Mouse (Mus musculus): Measurements from ENCODE around the gene Limd1. TPM values are rescaled to one million over a fixed set of nuclear protein-coding genes. Genes with fewer than 3 reads are reported as not detected.
A peak's percentile ranks its signal among the peaks of the same experiment; 100 is the strongest.

Gene Limd1
- polyA plus RNA-seq, 1 experiment from 2014 or later = 51.5 TPM

GRCm38 (mm10) chr9:123520735-123521134 is 42.2 kb downstream of the Limd1 start:
- Histone ChIP-seq H3K4me1 (ENCODE audit: control insufficient read depth, insufficient read depth, low read length) (peaks cover 6% of the 10 kb centered on the region; the same call in 1 of the 2 replicates), H3K9ac (ENCODE audit: low read depth, low read length) (no peak overlapping the region), H3K27ac (ENCODE audit: low read length) (peak overlapping the region; percentile 34; the same call in 1 of the 2 replicates), H3K36me3 (ENCODE audit: control insufficient read depth, insufficient read depth, low read length) (peaks cover 25% of the 10 kb centered on the region), H3K4me3 (ENCODE audit: low read length) (no peak overlapping the region), H3K27me3 (replicated peaks; ENCODE audit: control insufficient read depth, insufficient read depth, low read length) (no peaks in the 10 kb centered on the region), H3K4me2 (ENCODE audit: low read depth, low read length) (no peak overlapping the region), H3K9me3 (ENCODE audit: control insufficient read depth, low read length) (no peaks in the 10 kb centered on the region)
- ATAC-seq = peak; percentile 57
- WGBS = 59% methylated on average over 3 of the region's 3 CpGs

DNA sequence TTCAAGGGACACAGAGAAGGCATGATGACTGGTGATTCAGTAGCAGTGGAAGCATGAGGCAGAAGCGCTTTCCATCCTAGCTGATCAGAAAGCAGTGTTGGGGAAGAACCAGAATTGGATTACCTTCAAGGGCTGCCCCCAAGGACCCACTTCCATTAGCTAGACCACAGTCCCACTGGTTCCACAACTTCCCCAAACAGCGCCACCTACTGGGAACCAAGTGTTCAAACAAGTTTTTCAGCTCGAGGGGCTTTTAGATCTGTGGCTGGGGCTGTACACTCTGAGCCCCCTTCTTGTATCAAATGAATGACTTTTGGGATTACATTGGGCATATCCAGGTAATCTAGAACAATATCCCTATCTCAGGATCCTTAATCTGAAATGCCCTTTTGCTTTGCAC is 45.2 kb downstream of the Limd1 start:
- WGBS = 43% methylated on average over 3 of the region's 3 CpGs

GRCm38 (mm10) chr9:123525095-123525494 is 46.6 kb downstream of the Limd1 start:
- Histone ChIP-seq H3K27me3 (replicated peaks; ENCODE audit: control insufficient read depth, insufficient read depth, low read length) (no peaks in the 10 kb centered on the region), H3K4me2 (ENCODE audit: low read depth, low read length) (no peak overlapping the region), H3K4me3 (ENCODE audit: low read length) (no peak overlapping the region), H3K9ac (ENCODE audit: low read depth, low read length) (no peak overlapping the region), H3K27ac (ENCODE audit: low read length) (no peak overlapping the region), H3K9me3 (ENCODE audit: control insufficient read depth, low read length) (no peaks in the 10 kb centered on the region), H3K36me3 (ENCODE audit: control insufficient read depth, insufficient read depth, low read length) (no peaks in the 10 kb centered on the region), H3K4me1 (ENCODE audit: control insufficient read depth, insufficient read depth, low read length) (peaks cover 6% of the 10 kb centered on the region; the same call in 1 of the 2 replicates)
- WGBS = 2% methylated on average over 1 of the region's 1 CpGs
- no peak for ATAC-seq

More for the DNA sequence above, 45.2 kb downstream of the Limd1 start:
- no peak for ATAC-seq
- Histone ChIP-seq H3K4me1 (ENCODE audit: control insufficient read depth, insufficient read depth, low read length) (peaks cover 6% of the 10 kb centered on the region; the same call in 1 of the 2 replicates), H3K9ac (ENCODE audit: low read depth, low read length) (no peak overlapping the region), H3K9me3 (ENCODE audit: control insufficient read depth, low read length) (no peaks in the 10 kb centered on the region), H3K36me3 (ENCODE audit: control insufficient read depth, insufficient read depth, low read length) (peaks cover 11% of the 10 kb centered on the region), H3K4me2 (ENCODE audit: low read depth, low read length) (no peak overlapping the region), H3K4me3 (ENCODE audit: low read length) (no peak overlapping the region), H3K27me3 (replicated peaks; ENCODE audit: control insufficient read depth, insufficient read depth, low read length) (no peaks in the 10 kb centered on the region), H3K27ac (ENCODE audit: low read length) (no peak overlapping the region)

- Histone ChIP-seq H3K9ac (ENCODE audit: low read depth, low read length) (no peak overlapping the region), H3K4me2 (ENCODE audit: low read depth, low read length) (no peak overlapping the region), H3K27ac (ENCODE audit: low read length) (no peak overlapping the region), H3K27me3 (replicated peaks; ENCODE audit: control insufficient read depth, insufficient read depth, low read length) (no peaks in the 10 kb centered on the region), H3K36me3 (ENCODE audit: control insufficient read depth, insufficient read depth, low read length) (no peaks in the 10 kb centered on the region), H3K9me3 (ENCODE audit: control insufficient read depth, low read length) (no peaks in the 10 kb centered on the region), H3K4me1 (ENCODE audit: control insufficient read depth, insufficient read depth, low read length) (peaks cover 2% of the 10 kb centered on the region; the same call in 1 of the 2 replicates), H3K4me3 (ENCODE audit: low read length) (no peak overlapping the region)
- ATAC-seq = no peak
- WGBS = 79% methylated on average over 5 of the region's 5 CpGs
Observed at GRCm38 (mm10) chr9:123526502-123526901, 48.0 kb downstream of the Limd1 start.

DNA sequence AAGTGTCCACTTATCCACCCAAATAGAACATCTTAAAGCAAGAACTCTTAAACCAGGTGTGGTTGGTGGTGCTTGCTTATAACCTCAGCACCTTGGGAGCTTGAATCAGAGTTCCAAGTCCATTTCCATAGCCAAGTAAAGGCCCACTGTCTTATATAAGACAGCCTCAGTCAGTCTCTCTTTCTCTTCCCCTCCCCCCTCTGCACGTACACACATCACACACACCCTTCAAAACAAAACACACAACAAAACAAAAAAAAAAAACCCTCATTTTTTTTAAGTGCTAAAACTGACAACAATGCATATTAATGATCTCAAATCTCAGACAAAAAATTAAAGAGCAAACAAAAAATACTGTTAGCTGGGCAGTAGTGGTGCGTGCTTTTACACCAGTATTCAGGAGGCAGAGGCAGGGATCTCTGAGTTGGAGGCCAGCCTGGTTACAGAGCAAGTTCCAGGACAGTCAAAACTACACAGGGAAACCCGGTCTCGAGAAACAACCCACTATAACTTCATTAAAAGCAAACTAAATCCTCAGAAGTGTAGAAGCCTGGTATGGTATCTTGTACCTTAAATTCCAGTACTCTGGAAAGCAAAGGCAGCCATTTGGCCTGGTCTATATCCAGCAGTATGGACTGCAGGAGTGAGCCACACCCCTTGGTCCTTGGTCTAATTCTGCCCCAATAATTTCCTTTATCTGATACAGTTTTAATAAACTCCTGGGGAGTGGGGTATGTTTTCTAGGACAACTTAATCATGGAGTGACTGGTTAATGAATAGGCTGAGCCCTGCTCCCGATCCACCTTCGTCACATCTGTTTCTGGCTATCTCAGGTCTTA is 49.8 kb downstream of the Limd1 start:
- H3K9me3 ChIP-seq (ENCODE audit: control insufficient read depth, low read length) = no peaks in the 10 kb centered on the region
- peak overlapping the region; percentile 98 for H3K27ac ChIP-seq (ENCODE audit: low read length)
- H3K4me3 ChIP-seq (ENCODE audit: low read length) = peak overlapping the region; percentile 59
- no peaks in the 10 kb centered on the region for H3K27me3 ChIP-seq (replicated peaks; ENCODE audit: control insufficient read depth, insufficient read depth, low read length)
- no peak for ATAC-seq
- peaks cover 4% of the 10 kb centered on the region; the same call in 1 of the 2 replicates for H3K4me1 ChIP-seq (ENCODE audit: control insufficient read depth, insufficient read depth, low read length)
- peak overlapping the region; percentile 70 for H3K9ac ChIP-seq (ENCODE audit: low read depth, low read length)
- WGBS = 29% methylated on average over 6 of the region's 6 CpGs
- no peaks in the 10 kb centered on the region for H3K36me3 ChIP-seq (ENCODE audit: control insufficient read depth, insufficient read depth, low read length)
- H3K4me2 ChIP-seq (ENCODE audit: low read depth, low read length) = peak overlapping the region; percentile 80

DNA sequence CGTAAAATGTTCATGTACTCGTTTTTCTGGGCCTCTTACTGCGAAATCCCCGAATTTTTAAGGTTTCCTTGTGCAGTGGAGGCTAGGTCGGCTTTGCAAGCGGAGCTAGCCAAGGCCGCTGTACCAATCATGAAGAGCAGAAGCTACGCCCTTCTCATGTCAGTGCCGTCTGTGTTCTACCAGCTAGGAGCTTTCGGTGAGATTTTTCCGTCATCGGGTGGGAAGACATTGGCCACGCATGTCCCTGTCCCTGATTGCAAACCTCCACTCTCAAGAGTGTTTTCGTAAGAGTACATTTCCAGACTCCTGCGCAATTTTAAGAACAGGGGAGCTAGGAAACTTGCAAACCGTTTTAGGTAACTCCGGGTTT is 50.4 kb downstream of the Limd1 start:
- Histone ChIP-seq H3K9ac (ENCODE audit: low read depth, low read length) (peak overlapping the region; percentile 70), H3K9me3 (ENCODE audit: control insufficient read depth, low read length) (no peaks in the 10 kb centered on the region), H3K27ac (ENCODE audit: low read length) (peak overlapping the region; percentile 98), H3K36me3 (ENCODE audit: control insufficient read depth, insufficient read depth, low read length) (no peaks in the 10 kb centered on the region), H3K4me2 (ENCODE audit: low read depth, low read length) (peak overlapping the region; percentile 80), H3K27me3 (replicated peaks; ENCODE audit: control insufficient read depth, insufficient read depth, low read length) (no peaks in the 10 kb centered on the region), H3K4me3 (ENCODE audit: low read length) (peak overlapping the region; percentile 59), H3K4me1 (ENCODE audit: control insufficient read depth, insufficient read depth, low read length) (peaks cover 4% of the 10 kb centered on the region; the same call in 1 of the 2 replicates)
- ATAC-seq = peak; percentile 54
- WGBS = under 1% methylated on average over 17 of the region's 17 CpGs

DNA sequence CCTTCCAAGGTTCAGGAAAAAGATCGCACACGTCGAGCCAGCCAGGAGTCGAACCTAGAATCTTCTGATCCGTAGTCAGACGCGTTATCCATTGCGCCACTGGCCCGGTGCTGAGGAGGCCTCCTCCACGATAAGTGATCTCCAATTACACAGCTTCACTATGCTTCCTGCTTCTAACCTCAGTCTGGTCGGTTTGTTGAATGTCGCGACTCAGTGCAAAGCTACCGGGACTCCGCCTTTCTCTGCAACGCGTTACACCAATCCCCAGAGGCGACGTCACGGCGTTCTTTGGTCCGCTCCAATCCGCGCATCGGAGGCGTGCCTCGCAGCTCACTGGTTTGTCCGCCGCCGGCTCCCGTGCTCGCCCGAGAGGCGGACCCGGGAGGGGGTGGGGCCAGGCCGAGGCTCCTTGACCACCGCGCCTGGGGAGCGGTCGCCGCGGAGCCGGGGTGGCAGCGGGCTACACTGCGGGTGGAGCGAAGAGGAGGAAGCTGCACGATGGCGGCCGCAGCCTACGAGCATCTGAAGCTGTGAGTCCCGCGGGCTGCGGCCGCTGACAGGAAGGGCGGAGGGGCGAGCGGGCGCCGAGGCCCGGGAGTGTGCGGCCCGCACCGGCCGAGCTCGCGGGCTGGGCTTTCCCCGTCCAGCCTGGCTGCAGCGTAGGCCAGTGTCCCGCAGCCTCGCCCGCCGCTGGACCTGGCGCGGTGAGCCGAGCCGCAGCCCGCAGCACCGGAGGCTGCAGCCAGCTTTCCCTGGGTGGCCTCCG is 51.1 kb downstream of the Limd1 start, which contains the start of gene Sacm1l:
Gene Sacm1l, plus strand, starts transcription at position 368 of the 766 bp plus-strand sequence.
- Histone ChIP-seq H3K36me3 (ENCODE audit: control insufficient read depth, insufficient read depth, low read length) (no peaks in the 10 kb centered on the region), H3K4me2 (ENCODE audit: low read depth, low read length) (peak within 1 kb of the TSS; percentile 80), H3K27ac (ENCODE audit: low read length) (peak within 1 kb of the TSS; percentile 98), H3K4me1 (ENCODE audit: control insufficient read depth, insufficient read depth, low read length) (peaks cover 4% of the 10 kb centered on the region; the same call in 1 of the 2 replicates), H3K27me3 (replicated peaks; ENCODE audit: control insufficient read depth, insufficient read depth, low read length) (no peaks in the 10 kb centered on the region), H3K4me3 (ENCODE audit: low read length) (peak within 1 kb of the TSS; percentile 100), H3K9me3 (ENCODE audit: control insufficient read depth, low read length) (no peaks in the 10 kb centered on the region), H3K9ac (ENCODE audit: low read depth, low read length) (peak within 1 kb of the TSS; percentile 96)
- ATAC-seq = peak; percentile 99
- under 1% methylated on average over 78 of the region's 79 CpGs for WGBS

DNA sequence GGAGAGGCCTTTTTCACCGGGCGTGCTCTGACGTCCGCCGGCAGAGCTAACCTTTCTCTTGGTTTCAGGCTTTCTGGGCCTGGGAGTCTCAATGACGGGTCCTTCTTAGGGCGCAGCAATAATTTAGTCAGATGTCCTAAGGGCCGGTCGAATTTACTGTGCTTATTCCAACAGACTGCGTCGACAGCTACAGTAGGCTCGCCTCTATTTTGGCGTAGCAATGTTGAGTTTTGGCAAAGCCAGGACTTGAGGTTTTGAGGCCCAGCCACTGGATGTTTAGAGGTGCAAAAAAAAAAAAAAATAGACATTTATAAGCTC is 51.6 kb downstream of the Limd1 start:
- H3K9me3 ChIP-seq (ENCODE audit: control insufficient read depth, low read length) = no peaks in the 10 kb centered on the region
- no peaks in the 10 kb centered on the region for H3K36me3 ChIP-seq (ENCODE audit: control insufficient read depth, insufficient read depth, low read length)
- H3K27ac ChIP-seq (ENCODE audit: low read length) = peak overlapping the region; percentile 94
- peaks cover 2% of the 10 kb centered on the region; the same call in 1 of the 2 replicates for H3K4me1 ChIP-seq (ENCODE audit: control insufficient read depth, insufficient read depth, low read length)
- H3K4me3 ChIP-seq (ENCODE audit: low read length) = peak overlapping the region; percentile 100
- 0% methylated on average over 13 of the region's 13 CpGs for WGBS
- H3K9ac ChIP-seq (ENCODE audit: low read depth, low read length) = peak overlapping the region; percentile 96
- H3K27me3 ChIP-seq (replicated peaks; ENCODE audit: control insufficient read depth, insufficient read depth, low read length) = no peaks in the 10 kb centered on the region
- peak overlapping the region; percentile 57 for H3K4me2 ChIP-seq (ENCODE audit: low read depth, low read length)
- ATAC-seq = no peak

DNA sequence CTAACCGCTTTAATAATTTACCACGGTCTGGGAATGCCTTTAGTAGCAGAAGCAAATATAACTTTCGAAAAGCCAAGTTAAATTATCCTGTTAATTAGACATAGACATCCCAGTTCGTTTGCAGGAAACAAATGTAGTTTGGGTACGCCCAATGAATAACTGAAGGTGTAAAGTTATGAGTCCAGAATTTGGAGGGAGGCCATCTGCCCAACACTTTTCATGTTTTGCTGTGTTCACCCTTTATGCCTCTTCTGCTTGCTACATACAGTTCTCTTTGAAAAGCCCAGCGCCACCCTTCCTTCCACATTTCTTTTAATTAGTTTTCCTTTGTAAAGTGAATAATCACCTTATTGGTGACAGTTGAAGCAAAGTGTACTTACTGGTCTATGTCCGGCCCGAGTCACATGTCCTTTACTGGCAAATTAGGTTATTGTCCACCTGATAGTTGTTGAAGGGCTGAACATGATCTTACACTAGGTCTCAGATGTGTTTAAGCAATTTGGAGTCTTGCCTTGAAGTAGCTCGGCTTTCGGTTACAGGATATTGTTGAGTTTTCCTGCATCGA is 52.1 kb downstream of the Limd1 start:
- Histone ChIP-seq H3K9me3 (ENCODE audit: control insufficient read depth, low read length) (no peaks in the 10 kb centered on the region), H3K27ac (ENCODE audit: low read length) (peak overlapping the region; percentile 94; the same call in 1 of the 2 replicates), H3K4me1 (ENCODE audit: control insufficient read depth, insufficient read depth, low read length) (peaks cover 2% of the 10 kb centered on the region; the same call in 1 of the 2 replicates), H3K36me3 (ENCODE audit: control insufficient read depth, insufficient read depth, low read length) (no peaks in the 10 kb centered on the region), H3K9ac (ENCODE audit: low read depth, low read length) (peak overlapping the region; percentile 96), H3K4me3 (ENCODE audit: low read length) (peak overlapping the region; percentile 100), H3K4me2 (ENCODE audit: low read depth, low read length) (peak overlapping the region; percentile 57), H3K27me3 (replicated peaks; ENCODE audit: control insufficient read depth, insufficient read depth, low read length) (no peaks in the 10 kb centered on the region)
- WGBS = 35% methylated on average over 11 of the region's 11 CpGs
- no peak for ATAC-seq
